Mouse (Mus musculus) cerebellum, postnatal 25 days (tissue): Measurements from ENCODE around the gene Lamtor2.
A peak's percentile ranks its signal among the peaks of the same experiment; 100 is the strongest.

Experiments used
- DNase-seq, 2 experiments: peaks; one replicate each; pipeline ENCODE4 v3.0.0; 2021; ENCODE audit warnings: mixed read lengths in 2 of 2

Gene Lamtor2

DNA sequence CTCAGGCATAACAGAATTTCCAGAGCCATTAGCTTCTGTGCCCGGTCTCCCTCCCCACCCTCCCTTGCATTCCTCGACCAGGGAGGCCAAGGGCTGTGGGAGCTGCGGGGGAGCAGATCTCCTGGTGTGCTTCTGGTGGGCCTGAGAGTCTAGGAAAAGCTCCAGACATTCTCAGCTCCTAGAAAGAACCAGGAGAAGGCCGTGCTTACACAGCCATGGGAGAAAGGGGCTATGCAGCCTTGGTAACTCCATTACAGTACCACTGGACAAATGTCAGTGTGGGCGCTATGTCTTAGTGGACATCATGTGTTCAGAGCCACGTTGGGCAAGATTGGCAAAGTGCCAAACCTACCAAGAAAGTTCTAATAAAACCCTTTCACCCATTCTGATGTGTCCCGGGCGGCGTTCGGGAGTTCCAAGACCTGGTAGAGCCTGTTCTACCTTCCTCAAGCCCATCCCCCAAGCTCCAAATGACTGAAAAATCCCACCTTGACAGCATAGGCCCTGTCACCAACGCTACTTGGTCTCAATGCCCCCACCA lies 50.8 kb downstream of the Lamtor2 start:
- DNase-seq: peak in 1 of 2 experiments; percentile 54

GRCm38 (mm10) chr3:88501366-88502030 lies 51.4 kb downstream of the Lamtor2 start:
- no peak for DNase-seq

DNA sequence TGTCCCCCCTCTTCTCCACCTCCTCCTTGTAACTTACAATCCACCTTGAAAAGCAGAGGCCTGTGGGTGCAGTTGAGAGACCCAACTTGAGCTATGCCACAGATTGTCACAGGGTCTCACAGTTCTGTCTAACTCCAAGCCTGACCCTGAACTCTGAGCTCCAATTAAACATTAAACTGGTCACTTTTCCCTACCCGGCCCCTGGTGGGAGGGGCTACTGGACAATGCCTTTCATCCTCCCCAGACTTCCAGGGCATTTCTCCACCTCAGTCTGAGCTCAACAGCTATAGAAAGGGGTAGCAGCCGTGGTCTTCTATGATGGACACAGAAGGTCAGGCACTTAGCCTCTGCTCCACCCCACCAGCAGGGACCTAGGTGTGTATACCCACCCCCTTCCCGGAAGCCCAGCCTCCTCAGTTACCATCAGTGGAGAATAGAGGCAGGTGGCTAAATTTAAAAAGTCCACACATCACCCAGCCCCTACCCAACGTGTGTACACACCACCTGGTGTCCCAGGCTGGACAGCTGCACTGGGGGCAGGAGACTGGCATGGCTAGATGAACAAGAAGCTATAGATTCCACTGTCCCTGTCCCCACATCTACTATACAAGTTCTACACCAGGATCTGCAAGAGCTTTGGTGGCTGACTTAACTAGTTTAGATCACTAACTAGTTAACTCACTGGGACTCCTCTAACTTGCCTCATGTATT lies 52.1 kb downstream of the Lamtor2 start:
- no peak for DNase-seq

GRCm38 (mm10) chr3:88500087-88500486 lies 52.8 kb downstream of the Lamtor2 start:
- no peak for DNase-seq
